Mouse (Mus musculus) midbrain, embryonic 10.5 days (tissue): Measurements from ENCODE around the gene Ctnna2. TPM values are rescaled to one million over a fixed set of nuclear protein-coding genes. Genes with fewer than 3 reads are reported as not detected.

Experiments
- DNase-seq: peaks from one replicate; pipeline ENCODE4 v3.0.0-alpha.2; 2017; ENCODE audit warnings: low spot score
- H3K27ac ChIP-seq: fragments of 300-500 bp; sonication (generic); replicated peaks from 2 replicates; pipeline ENCODE4 v1.5.1; 2016; ENCODE audit warnings: mild to moderate bottlenecking
- H3K27me3 ChIP-seq: fragments of 300-500 bp; sonication (generic); 2 replicates; pipeline ENCODE4 v1.6.1; 2016; ENCODE audit warnings: low read depth, mild to moderate bottlenecking; ENCODE audit not compliant: poor library complexity, severe bottlenecking
- H3K36me3 ChIP-seq: fragments of 300-500 bp; sonication (generic); 2 replicates; pipeline ENCODE4 v1.6.1; 2016; ENCODE audit warnings: mild to moderate bottlenecking, moderate library complexity
- H3K4me1 ChIP-seq: fragments of 300-500 bp; sonication (generic); 2 replicates; pipeline ENCODE4 v1.6.1; 2016
- H3K4me3 ChIP-seq: fragments of 300-500 bp; sonication (generic); 2 replicates; pipeline ENCODE4 v1.5.1; 2016; ENCODE audit warnings: mild to moderate bottlenecking, moderate library complexity
- H3K9me3 ChIP-seq: fragments of 300-500 bp; sonication (generic); replicated peaks from 2 replicates; pipeline ENCODE4 v1.6.1; 2016; ENCODE audit warnings: mild to moderate bottlenecking
- WGBS: fragments of 180-500 bp; shearing (Covaris S2); methylation state at CpG from one replicate; pipeline ENCODE4 v1.1.7; 2016; 5-methylcytosine and 5-hydroxymethylcytosine counted together
- polyA plus RNA-seq: library from polyadenylated mRNA; unstranded; fragments of >200 nt; fragmentation: Nextera tagmentation; extraction: Ambion mirVana; gene quantifications from 2 replicates; pipeline ENCODE4 v1.2.1, GENCODE M21; 2016

Ctnna2 gene
- polyA plus RNA-seq, 1 experiment from 2014 or later: 21.6 TPM

GRCm38 (mm10) chr6:77863379-77863778, 116.1 kb downstream of the Ctnna2 start:
- Histone ChIP-seq H3K27ac (no peak overlapping the region), H3K4me3 (no peak overlapping the region), H3K36me3 (no peaks in the 10 kb centered on the region), H3K9me3 (no peaks in the 10 kb centered on the region), H3K27me3 (no peaks in the 10 kb centered on the region), H3K4me1 (no peaks in the 10 kb centered on the region)
- 86% methylated on average over 2 of the region's 2 CpGs for WGBS
- no peak for DNase-seq

GRCm38 (mm10) chr6:77862781-77863180, 116.7 kb downstream of the Ctnna2 start:
- H3K27me3 ChIP-seq: no peaks in the 10 kb centered on the region
- H3K27ac ChIP-seq: no peak overlapping the region
- no peak overlapping the region for H3K4me3 ChIP-seq
- H3K4me1 ChIP-seq: no peaks in the 10 kb centered on the region
- WGBS: 85% methylated on average over 6 of the region's 6 CpGs
- no peaks in the 10 kb centered on the region for H3K36me3 ChIP-seq
- no peaks in the 10 kb centered on the region for H3K9me3 ChIP-seq
- DNase-seq: no peak

- H3K4me1 ChIP-seq: no peaks in the 10 kb centered on the region
- 81% methylated on average over 1 of the region's 1 CpGs for WGBS
- H3K4me3 ChIP-seq: no peak overlapping the region
- no peaks in the 10 kb centered on the region for H3K36me3 ChIP-seq
- H3K27ac ChIP-seq: no peak overlapping the region
- no peak for DNase-seq
- no peaks in the 10 kb centered on the region for H3K27me3 ChIP-seq
- no peaks in the 10 kb centered on the region for H3K9me3 ChIP-seq
These were observed 130.1 kb downstream of the Ctnna2 start for GRCm38 (mm10) chr6:77849438-77849837.

GRCm38 (mm10) chr6:77848796-77849195, 130.7 kb downstream of the Ctnna2 start:
- no peak for DNase-seq
- Histone ChIP-seq H3K27me3 (no peaks in the 10 kb centered on the region), H3K36me3 (no peaks in the 10 kb centered on the region), H3K27ac (no peak overlapping the region), H3K9me3 (no peaks in the 10 kb centered on the region), H3K4me1 (no peaks in the 10 kb centered on the region), H3K4me3 (no peak overlapping the region)

- Histone ChIP-seq H3K4me3 (no peak overlapping the region), H3K36me3 (no peaks in the 10 kb centered on the region), H3K4me1 (no peaks in the 10 kb centered on the region), H3K27me3 (no peaks in the 10 kb centered on the region), H3K27ac (no peak overlapping the region), H3K9me3 (no peaks in the 10 kb centered on the region)
- no peak for DNase-seq
- WGBS: 95% methylated on average over 2 of the region's 2 CpGs
These were observed 131.8 kb downstream of the Ctnna2 start for GRCm38 (mm10) chr6:77847651-77848050.

GRCm38 (mm10) chr6:77839076-77839475, 140.4 kb downstream of the Ctnna2 start:
- H3K4me3 ChIP-seq: no peak overlapping the region
- no peaks in the 10 kb centered on the region for H3K9me3 ChIP-seq
- H3K27me3 ChIP-seq: no peaks in the 10 kb centered on the region
- H3K27ac ChIP-seq: no peak overlapping the region
- 78% methylated on average over 2 of the region's 2 CpGs for WGBS
- no peaks in the 10 kb centered on the region for H3K36me3 ChIP-seq
- H3K4me1 ChIP-seq: no peaks in the 10 kb centered on the region
- DNase-seq: no peak

GRCm38 (mm10) chr6:77838653-77839052, 140.8 kb downstream of the Ctnna2 start:
- no peak overlapping the region for H3K4me3 ChIP-seq
- no peaks in the 10 kb centered on the region for H3K36me3 ChIP-seq
- no peak overlapping the region for H3K27ac ChIP-seq
- H3K9me3 ChIP-seq: no peaks in the 10 kb centered on the region
- H3K4me1 ChIP-seq: no peaks in the 10 kb centered on the region
- DNase-seq: no peak
- no peaks in the 10 kb centered on the region for H3K27me3 ChIP-seq

- Histone ChIP-seq H3K9me3 (no peaks in the 10 kb centered on the region), H3K27ac (no peak overlapping the region), H3K27me3 (no peaks in the 10 kb centered on the region), H3K36me3 (no peaks in the 10 kb centered on the region), H3K4me1 (no peaks in the 10 kb centered on the region), H3K4me3 (no peak overlapping the region)
- no peak for DNase-seq
- 92% methylated on average over 3 of the region's 3 CpGs for WGBS
These were observed 142.0 kb downstream of the Ctnna2 start for GRCm38 (mm10) chr6:77837543-77837942.

- 86% methylated on average over 2 of the region's 2 CpGs for WGBS
- Histone ChIP-seq H3K4me1 (peaks cover 4% of the 10 kb centered on the region; the same call in 1 of the 2 replicates), H3K36me3 (no peaks in the 10 kb centered on the region), H3K4me3 (no peak overlapping the region), H3K9me3 (no peaks in the 10 kb centered on the region), H3K27me3 (no peaks in the 10 kb centered on the region), H3K27ac (no peak overlapping the region)
- DNase-seq: no peak
These were observed 144.8 kb downstream of the Ctnna2 start for GRCm38 (mm10) chr6:77834680-77835079.

- Histone ChIP-seq H3K27ac (no peak overlapping the region), H3K9me3 (no peaks in the 10 kb centered on the region), H3K36me3 (no peaks in the 10 kb centered on the region), H3K27me3 (no peaks in the 10 kb centered on the region), H3K4me1 (peaks cover 4% of the 10 kb centered on the region; the same call in 1 of the 2 replicates), H3K4me3 (no peak overlapping the region)
- 74% methylated on average over 1 of the region's 1 CpGs for whole genome bisulfite sequencing
- no peak for DNase-seq
These were observed 152.0 kb downstream of the Ctnna2 start for GRCm38 (mm10) chr6:77827526-77827925.

- H3K27ac ChIP-seq: no peak overlapping the region
- H3K27me3 ChIP-seq: no peaks in the 10 kb centered on the region
- peaks cover 43% of the 10 kb centered on the region for H3K4me1 ChIP-seq
- no peaks in the 10 kb centered on the region for H3K36me3 ChIP-seq
- DNase-seq: no peak
- 62% methylated on average over 3 of the region's 3 CpGs for WGBS
- H3K9me3 ChIP-seq: no peaks in the 10 kb centered on the region
- H3K4me3 ChIP-seq: no peak overlapping the region
These were observed 162.4 kb downstream of the Ctnna2 start for GRCm38 (mm10) chr6:77817116-77817515.

- no peak overlapping the region for H3K27ac ChIP-seq
- H3K4me3 ChIP-seq: no peak overlapping the region
- WGBS: 62% methylated on average over 3 of the region's 3 CpGs
- no peaks in the 10 kb centered on the region for H3K36me3 ChIP-seq
- DNase-seq: no peak
- H3K9me3 ChIP-seq: no peaks in the 10 kb centered on the region
- no peaks in the 10 kb centered on the region for H3K27me3 ChIP-seq
- H3K4me1 ChIP-seq: peaks cover 42% of the 10 kb centered on the region
These were observed 168.5 kb downstream of the Ctnna2 start for GRCm38 (mm10) chr6:77811041-77811440.

- 86% methylated on average over 3 of the region's 3 CpGs for WGBS
- H3K4me1 ChIP-seq: no peaks in the 10 kb centered on the region
- no peak for DNase-seq
- no peak overlapping the region for H3K4me3 ChIP-seq
- no peaks in the 10 kb centered on the region for H3K36me3 ChIP-seq
- no peaks in the 10 kb centered on the region for H3K27me3 ChIP-seq
- no peaks in the 10 kb centered on the region for H3K9me3 ChIP-seq
- H3K27ac ChIP-seq: no peak overlapping the region
These were observed 176.9 kb downstream of the Ctnna2 start for GRCm38 (mm10) chr6:77802604-77803003.

GRCm38 (mm10) chr6:77783342-77783741, 196.2 kb downstream of the Ctnna2 start:
- Histone ChIP-seq H3K4me3 (no peak overlapping the region), H3K36me3 (no peaks in the 10 kb centered on the region), H3K27me3 (no peaks in the 10 kb centered on the region), H3K27ac (no peak overlapping the region), H3K4me1 (no peaks in the 10 kb centered on the region), H3K9me3 (no peaks in the 10 kb centered on the region)
- 78% methylated on average over 3 of the region's 3 CpGs for WGBS
- no peak for DNase-seq
